Mouse (Mus musculus) kidney, adult 2 months (tissue): ENCODE measurements at regions not wholly inside any gene's neighbourhood (a gene's known extent, or its start where the extent isn't known, plus 50 kb on each side); places are given as distances from the start of the nearest gene placed in this dataset.

ENCODE experiments used
- CTCF ChIP-seq: fragments of 200-500 bp; conservative IDR thresholded peaks from 2 replicates; pipeline ENCODE4 v1.5.1; 2011; ENCODE audit warnings: low read depth, mild to moderate bottlenecking, control low read depth, low read length, moderate library complexity, mixed read lengths; ENCODE audit not compliant: insufficient read depth, insufficient read length
- POLR2A ChIP-seq: fragments of 200-500 bp; IDR thresholded peaks from one replicate; pipeline ENCODE4 v1.6.1; 2011; ENCODE audit warnings: low read depth, low read length, control low read depth

- TF ChIP-seq CTCF = no peak
- no peak for TF ChIP-seq POLR2A
Measured at GRCm38 (mm10) chr10:98311403-98311802, 584.8 kb upstream of the C030005K15Rik start.
